Mouse (Mus musculus) cerebellum, adult 11-12 months (tissue): ENCODE measurements around the gene Fmod.

Experiments used
- DNase-seq: peaks from one replicate; pipeline ENCODE4 v3.0.0; 2022

The Fmod gene

DNA sequence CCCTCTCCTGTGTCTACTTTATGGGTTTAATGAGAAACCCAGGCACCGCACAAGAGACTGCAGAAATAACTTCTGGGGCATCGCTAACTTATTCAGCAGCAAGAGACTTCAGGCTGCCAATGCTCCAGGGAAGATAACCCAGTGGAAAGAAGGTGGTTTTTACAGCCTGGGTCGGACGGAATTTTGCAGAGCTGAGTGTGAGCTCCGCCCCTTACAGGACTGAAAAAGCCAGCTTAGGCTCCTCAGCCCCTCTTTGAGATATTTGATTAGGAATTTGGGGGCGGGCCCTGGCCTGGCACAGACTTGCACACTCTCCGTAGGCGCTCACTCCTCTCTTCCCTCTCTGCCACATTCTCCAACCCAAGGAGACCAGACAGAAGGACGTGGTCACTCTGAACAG is at the start of gene Fmod:
Fmod (plus strand) TSS at position 83 of the 400 bp plus-strand sequence.
- DNase-seq, result no peak

DNA sequence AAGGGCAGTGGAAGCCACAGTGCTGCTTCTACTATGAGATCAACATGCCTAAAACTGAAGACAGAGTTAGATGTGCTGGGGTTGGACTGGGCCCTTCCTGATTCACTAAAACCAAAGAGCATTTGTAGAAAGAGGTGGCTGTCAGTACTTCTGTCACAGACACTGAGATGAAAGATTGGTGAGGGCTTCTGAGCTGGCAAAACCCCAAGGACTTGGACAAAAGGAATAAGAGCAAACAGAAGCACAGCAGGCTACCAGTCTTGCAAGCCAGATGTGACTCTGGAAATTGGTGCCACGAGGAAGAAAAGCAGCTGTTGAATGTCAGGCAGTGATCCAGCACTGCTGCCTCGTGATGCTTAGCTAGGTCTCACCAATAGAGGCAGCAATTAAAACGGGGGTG is 48.2 kb upstream of the Fmod start:
- DNase-seq, result no peak

DNA sequence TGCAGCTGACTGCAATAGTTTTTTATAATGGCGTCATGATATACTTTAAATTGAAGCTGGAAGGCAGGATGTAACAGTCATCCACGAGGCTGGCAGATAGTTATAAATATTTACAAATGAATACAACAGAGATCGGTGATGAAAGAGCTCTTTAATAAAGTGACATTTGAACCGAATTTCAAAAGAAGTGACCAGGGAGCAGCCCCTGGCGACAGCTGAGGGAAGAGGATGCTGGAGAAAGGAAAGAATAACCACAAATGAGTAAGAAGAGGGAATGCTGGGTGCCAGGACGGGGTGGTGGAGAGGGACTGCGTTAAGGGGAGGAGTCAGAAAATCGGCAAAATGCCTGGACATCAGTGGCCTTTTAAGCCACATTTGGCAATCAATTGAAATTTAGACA is 45.8 kb upstream of the Fmod start:
- no peak for DNase-seq

DNA sequence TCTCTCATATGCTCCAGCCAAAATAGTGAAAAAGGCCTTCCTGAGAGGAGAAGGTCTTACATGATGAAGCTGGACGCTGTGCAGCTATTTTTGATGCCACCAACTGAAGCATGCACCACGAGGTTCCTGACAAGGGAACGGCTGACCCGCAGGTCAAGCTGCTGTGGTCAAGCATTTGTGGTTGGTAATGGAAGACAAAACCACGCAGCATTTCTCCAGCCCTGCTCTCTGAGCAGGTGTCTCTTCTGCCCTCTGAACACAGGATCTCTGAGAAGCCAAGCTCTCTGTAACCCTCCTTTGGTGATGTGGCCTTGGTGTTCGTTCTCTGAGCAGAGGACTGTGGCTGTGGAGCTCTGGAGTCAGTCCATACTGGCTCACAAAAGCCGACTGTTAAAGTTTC is 31.6 kb upstream of the Fmod start:
- DNase-seq, result no peak

DNA sequence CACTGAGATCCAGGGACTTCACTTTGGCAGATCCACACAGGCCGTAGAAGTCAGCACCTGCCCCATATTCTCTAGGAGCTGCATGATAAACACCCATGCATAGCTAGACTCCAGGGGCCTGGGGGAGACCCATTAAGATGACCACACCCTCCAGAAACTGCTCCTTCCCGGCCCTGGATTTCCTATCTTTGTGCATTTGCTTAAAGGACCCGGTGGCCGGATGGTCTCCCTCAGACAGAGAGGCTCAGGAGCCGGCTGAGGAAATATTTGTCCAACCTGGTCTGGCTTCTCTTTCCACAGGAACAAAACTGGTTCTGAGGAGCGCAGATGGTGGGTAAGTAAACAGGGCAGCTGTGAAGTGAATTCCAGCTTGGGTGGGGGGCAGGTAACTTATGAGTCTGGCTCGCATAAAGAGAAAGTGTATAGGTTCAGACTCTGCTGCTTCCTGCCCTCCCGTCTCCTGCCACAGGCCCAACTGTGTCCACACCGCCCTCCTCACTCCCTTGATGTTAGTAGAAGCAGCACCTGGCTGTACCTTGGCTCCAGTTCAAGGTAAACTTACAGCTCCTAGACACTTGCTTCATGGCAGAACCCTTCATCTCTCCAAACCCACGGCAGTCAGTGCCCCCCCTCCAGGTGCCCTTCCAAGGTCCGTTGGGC is 30.8 kb upstream of the Fmod start:
- DNase-seq, result no peak

DNA sequence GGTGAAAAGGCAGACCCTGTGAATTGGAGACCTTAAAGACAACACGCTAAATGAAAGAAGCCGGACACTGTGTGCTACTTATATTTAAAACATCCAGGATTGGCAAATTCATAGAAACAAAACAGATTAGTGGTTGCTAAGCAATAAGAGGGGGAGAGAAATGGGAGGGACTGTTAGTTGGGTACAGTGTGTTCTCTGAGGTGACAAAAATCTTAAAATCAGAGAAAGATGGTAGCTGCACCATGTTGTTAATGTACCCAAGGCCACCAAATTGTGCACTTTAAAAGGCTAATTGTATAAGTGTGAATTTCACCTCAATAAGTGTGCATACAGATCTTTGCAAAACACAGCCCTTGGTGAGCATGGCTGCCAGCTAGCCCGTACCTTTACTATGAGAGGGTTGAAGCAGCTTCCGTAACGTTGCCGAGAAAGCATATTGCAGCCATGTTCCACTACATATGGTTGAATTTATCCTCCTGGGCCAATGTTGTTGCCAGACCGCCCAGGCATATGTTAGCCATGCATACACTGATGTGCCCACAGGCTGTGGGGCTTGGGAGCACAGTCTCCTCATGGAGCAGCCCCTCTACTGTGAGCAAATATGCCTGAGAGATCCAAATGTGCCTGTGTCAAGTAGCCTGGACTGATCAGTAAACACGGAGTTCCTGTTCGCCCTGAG is 12.6 kb upstream of the Fmod start:
- DNase-seq, result no peak

DNA sequence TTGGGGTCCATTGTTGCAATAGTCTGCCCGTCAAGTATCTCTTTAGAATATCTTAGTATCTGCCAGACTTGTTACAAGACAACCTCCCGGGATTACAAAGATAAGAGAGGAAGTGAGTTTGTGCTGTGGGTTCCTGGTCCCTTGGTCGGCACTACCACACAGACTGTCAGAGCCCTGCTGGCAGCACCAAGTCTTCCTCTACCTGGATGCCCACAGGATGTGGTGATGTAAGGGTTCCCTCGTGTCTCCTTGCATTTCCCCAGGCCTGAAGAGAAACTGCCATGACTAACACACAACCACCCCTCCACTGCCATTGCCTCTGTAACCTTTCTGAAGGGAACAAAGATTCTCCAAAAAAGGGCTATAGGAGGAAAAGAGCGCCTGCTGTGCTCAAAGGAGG is 11.1 kb upstream of the Fmod start:
- DNase-seq, result no peak

DNA sequence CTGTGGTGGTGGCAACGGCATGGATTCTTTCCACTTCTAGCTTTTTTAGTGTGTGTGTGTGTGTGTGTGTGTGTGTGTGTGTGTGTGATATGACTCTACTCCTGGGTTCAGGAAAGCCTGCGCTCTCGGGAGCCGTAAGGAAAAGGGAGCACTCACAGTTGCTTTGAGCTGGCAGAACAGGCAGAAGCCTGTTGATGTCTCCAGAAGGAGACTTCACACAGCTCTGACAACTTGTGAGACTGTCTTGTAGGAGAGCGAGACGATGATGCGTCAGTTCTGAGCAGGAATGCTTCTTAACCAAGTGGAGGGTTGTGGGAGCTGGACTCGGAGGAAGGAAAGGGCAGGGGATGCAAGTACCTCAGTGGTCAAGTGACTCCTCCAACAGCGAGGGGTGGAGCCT is 10.3 kb upstream of the Fmod start:
- DNase-seq, result no peak

DNA sequence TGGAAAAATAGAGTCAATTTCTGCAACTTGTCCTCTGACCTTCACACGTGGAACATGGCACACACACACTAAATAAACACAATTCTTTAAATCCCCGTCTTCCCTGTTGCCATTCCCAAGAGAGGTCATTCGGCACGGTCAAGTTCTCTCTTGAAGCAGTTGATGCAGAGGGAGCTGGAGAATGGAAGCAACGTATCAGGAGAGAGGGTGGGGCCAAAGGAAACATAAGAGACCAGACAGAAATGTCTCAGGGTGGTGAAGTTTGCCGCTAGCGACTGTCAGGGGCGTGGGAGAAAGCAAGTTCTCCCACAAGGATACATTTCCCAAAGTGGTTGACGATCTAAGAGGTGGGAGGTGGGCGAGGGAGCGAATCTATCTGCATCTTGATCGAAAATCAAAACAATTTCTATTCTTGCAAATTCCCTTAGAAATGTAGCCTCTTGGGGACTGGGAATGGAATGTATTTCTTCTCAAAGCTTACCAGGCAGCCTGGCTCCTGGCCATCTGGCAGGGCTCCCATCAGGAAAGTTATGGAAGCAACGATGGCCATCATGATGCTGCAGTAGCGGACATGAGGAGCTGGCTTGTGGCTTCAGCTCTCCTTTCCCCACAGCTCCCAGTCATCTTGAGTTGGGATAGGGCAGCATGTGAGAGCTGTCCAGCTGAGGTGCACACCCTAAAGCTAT is 8.8 kb upstream of the Fmod start:
- no peak for DNase-seq

DNA sequence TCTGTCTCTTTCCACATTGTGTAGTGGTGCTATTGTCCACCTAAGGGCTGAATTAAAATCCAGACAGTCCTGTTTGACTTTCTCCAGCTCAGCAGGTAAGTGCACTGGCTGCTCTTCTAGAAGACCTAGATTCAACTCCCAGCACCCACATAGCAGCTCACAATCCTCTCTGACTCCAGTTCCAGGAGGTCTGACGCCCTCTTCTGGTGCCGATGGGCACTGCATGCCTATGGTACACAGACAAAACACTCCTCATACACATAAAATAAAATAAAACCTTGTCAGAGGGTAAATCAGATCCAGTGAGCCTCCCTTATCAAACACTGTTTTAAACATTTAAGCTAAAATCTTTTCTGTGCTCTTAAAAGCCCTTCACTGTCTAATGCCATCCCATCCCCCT is 562 bp upstream of the Fmod start:
- DNase-seq, result no peak

DNA sequence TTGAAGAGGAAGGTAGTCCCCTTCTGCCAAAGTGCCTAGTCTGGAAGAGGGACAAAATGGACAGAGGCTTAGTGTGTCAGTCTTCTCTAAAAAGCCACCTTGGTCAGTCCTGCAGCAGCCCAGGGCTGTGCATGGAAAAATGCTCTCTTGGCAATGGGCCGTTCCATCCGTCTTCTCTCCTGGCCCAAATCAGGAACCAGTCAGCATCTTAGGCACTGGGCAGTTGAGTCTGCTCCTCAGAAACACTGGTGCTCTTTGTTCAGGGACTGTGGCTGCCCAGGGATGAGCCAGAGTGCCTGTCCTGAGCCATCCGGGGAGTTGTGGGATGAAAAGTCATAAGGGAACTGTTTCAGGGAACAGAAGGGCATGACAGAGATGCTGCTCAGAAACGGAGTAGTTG is 1.3 kb downstream of the Fmod start:
- DNase-seq, result no peak

DNA sequence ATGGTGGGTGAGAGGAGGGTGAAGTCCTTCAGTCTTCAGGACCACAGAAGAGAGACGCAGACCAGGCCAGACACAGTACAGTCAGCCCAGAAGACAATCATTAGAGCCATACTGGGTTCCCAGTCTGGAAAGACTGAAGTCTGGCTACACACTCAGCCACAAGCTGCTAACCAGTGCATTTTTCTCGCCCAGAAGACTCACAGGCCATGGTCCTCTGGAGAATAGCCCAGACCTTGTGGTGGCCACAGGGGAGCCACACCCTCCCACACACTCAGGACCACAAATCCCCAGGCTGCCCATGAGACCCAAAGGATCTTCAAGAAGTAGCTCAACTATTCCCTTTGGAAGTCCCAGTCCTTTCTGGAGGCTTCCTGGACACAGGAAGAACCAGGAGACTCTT is 2.3 kb downstream of the Fmod start:
- DNase-seq, result no peak

DNA sequence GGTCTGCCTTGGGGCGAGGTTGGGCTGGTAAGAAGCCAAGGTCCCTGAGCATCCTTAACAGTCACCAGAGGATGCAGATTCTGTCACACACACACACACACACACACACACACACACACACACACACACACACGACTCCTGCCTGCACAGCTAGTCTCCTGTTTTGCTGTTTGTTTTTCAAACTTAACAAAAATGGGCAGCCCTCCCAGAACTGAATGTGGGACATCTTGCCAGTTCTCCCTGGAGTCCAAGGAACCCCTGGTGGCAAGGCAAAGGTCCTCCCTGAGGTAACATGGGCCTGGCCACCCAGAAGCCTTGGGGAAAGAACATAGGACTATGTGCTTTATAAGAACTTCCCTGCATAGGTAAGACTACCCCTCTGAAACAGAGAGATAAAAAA is 4.8 kb downstream of the Fmod start:
- DNase-seq, result no peak

DNA sequence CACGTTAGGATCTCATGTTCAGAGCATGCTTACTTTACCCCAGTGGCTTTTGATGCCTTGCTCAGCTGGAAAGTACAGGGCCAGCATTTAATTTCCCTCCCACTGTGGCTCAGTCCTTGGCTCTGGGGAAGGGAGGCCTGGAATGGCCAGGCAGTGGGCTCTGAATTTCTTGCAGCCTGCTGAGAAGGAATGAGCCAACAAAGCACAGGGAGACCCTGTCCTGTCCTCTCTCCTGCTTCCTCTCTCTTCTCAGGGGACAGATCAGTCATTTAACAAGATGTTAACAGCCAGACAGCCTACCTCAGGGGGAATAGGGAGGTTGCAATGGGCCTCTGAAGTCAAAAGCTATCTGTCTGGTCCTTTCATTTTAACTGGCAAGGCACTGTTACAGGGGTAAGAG is 5.3 kb downstream of the Fmod start:
- no peak for DNase-seq

DNA sequence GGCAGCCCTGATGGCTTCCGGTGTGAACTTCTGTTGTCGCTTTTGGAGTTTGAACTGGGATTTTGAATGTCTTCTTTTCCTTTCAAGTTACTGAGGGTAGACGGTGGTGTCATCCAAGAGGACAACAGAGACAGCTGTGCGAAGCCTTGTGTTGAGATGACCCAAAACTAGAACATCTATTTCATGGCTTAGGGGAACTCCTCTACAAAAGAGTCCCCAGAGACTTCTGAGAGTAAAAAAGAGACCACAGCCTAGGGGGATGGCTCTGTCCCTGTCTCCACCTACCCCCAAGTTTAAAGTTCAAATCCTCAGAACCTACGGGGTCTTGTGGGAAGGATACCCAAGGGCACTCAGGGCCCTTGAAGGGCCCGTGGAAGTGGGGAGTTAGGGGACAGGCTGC is 7.8 kb downstream of the Fmod start:
- DNase-seq, result no peak

DNA sequence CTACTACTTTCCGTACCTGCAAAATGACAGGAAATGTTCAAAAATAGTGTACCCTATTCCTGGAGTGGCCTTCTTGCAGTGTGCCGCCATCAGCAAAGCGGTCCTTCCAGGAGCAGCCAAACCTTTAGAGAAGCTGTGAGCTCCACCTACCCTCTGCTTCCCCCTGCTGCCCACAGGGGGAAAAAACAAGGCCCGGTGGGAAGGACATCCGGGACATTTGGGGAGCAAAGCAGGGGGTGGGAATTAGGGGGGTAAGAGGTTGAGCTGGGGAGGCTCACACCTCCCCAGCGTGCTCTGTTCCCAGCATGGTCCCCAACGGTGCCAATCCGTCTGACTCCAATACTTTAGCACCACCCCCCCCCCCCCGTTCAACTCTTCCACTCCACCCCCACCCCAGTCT is 8.9 kb downstream of the Fmod start:
- DNase-seq, result peak; percentile 83

DNA sequence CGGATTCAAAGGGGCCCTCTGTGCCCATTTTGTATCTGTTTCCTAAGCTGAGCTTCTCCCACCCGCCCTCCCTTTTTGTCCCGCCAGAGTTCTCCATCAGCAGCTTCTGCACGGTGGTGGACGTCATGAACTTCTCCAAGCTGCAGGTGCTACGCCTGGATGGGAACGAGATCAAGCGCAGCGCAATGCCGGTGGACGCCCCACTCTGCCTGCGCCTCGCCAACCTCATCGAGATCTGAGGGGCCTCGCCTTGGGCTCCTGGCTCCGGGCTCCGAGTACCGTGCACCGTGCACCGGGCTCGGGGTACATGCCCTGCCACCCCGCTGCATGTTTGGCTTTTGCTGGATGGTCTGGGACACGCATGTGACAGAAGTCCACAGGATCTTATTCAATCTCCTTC is 9.3 kb downstream of the Fmod start:
- DNase-seq, result peak; percentile 39

DNA sequence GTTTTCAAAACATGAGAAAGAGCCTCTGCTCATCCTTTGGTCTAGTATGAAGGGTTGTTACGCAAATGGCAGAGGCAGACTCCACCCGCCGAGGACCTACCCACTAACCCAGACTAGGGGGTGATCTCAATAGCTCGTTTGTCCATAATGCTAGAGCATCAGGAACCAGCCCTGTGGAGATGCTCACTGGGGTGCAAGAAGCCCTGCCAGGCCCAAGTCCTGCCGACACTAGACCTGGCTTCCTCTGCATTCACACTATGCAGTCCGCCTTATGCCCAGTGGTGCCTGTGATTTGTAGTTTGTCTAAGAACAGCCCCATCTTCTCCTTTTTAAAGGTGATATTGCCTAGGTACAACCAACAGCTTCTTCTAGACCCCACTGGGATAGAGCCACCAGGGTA is 10.4 kb downstream of the Fmod start:
- no peak for DNase-seq

DNA sequence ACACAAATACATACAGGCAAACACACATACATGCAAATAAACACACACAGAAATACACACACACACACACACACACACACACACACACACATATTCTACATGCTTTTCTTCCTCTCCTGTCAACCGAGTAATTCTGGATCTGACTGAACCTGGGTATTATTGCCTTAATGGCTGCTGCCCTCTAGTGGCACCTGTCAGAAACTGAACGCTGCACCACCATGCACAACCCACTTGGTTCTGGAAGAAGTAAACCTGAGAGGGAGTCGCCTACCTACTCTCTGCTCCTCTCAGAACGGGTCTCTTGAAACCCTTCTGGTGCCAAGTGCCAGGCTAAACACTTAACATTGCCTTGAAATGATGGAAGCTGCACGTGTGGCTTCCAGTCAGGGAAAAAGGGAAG is 11.7 kb downstream of the Fmod start:
- peak; percentile 74 for DNase-seq

DNA sequence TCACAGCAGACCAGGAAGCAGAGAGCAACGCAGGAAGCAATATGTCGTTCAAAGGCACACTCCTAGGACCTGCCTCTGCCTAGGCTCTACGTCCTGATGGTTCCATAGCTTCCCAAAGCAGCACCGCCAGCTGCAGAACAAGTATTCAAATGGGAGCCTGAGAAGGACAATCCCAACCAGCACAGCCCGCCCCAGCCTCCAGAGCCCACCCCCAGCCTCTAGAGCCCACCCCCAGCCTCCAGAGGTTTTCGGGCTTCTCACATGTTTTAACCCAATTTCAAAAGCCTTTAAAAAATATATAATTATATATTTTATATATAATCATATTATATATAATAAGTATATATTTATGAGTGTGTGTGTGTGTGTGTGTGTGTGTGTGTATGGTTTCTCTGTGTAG is 12.5 kb downstream of the Fmod start:
- no peak for DNase-seq

DNA sequence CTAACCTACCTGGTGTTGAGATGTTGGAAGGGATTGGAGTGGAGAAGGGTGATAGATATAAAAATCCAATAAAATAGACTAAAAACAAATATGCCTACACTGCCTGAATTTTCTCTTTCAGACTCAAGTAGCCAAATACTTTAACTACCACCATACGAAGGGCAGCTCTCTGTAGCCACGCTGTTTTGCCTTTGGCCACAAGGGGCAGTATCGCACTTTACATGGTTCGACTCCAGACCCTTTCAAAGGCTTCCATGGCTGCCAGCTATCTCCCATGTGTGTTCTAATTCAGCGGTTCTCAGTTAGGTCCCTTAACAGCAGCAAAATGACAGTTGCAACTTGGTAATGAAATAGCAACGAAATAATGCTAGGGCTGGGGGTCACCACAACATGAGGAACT is 16.2 kb downstream of the Fmod start:
- DNase-seq, result peak; percentile 73

DNA sequence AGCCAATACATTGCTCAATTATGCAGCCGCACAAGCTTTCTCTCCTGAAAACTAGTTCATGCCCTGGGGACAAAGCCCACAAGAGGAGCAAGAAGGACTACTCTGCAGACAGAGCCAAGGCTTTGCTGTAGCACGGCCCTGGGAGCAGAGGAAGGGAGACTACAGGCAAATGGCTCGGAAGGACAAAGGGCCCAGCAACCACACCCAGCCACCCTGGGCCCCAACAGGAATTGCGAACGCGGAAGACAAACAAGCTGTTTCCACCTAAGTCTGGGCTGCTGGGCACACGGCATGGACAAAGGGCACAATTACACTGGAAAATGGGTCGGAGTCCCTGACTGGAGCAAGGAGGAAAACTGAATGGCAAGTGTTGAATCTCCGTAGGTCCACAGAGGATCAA is 18.0 kb downstream of the Fmod start:
- DNase-seq, result no peak

DNA sequence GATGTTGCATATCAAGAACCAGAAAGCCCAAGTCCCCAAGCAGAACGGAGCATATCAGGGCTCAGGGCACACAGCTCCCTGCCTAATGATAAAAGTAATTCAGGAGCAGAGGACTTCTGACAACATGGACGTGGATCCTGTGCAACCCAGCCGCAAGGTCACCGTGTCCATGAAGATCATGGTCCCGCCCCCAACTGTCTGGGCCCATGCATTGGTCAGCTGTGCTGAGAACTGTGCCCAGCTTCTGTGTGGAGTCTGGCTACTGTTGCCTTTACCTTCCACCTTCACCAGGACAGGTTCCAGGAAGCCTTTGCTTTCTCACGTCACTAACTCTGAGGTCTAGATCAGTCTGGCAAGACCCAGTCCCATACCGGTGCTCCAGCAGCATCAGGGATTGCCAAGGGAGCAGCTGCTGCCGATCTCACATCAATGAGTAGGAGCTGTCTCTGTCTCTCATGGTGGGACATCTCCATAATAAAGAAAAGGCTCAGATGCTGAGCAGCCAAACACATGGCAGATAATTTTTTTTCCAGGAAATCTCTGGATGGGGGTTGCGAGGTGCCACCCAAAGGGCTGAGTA is 18.7 kb downstream of the Fmod start:
- no peak for DNase-seq

DNA sequence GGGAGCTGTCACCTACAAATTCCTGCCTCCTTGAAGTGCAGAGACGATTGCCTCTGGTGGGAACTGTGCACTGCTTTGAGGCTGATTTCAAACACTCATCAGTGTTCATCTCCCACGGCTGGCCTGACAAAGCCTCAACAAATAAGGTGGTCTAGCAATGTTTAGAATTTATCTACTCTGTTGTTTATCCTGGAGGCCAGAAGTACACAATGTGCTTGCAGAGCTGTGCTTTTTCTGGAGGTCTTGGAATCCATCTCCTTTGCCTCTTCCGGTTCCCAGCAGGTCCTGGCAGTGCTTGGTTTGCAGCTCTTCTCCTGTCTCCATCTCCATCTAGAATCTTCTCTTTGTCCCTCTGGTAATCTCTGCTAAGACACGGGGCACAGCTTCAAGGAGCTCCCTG is 19.2 kb downstream of the Fmod start:
- DNase-seq, result no peak
